Mouse (Mus musculus): ENCODE measurements at regions not wholly inside any gene's neighbourhood (a gene's known extent, or its start where the extent isn't known, plus 50 kb on each side); places are given as distances from the start of the nearest gene placed in this dataset.
A peak's percentile ranks its signal among the peaks of the same experiment; 100 is the strongest.

DNA sequence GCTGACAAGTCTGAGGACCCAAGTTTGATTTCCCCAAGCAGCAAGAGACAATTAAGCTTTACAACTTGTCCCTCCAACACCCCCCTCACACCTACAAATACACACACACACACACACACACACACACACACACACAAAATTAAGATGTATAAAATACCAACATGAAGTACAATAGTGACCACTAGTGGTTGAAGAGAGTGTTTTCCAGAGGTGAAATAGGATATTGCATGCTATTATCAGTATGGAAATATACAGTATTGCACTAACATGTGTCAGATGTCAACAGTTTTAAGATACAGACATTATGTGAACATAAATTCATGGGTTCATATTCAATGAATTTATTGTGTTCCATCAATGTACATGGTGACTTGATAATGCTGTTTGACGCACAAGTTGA is 685.7 kb upstream of the Cdh6 start:
- Histone ChIP-seq H3K4me3 (ENCODE audit: low read depth, low read length) (no peak overlapping the region), H3K4me1 (ENCODE audit: control insufficient read depth, insufficient read depth, low read length) (no peaks in the 10 kb centered on the region)

DNA sequence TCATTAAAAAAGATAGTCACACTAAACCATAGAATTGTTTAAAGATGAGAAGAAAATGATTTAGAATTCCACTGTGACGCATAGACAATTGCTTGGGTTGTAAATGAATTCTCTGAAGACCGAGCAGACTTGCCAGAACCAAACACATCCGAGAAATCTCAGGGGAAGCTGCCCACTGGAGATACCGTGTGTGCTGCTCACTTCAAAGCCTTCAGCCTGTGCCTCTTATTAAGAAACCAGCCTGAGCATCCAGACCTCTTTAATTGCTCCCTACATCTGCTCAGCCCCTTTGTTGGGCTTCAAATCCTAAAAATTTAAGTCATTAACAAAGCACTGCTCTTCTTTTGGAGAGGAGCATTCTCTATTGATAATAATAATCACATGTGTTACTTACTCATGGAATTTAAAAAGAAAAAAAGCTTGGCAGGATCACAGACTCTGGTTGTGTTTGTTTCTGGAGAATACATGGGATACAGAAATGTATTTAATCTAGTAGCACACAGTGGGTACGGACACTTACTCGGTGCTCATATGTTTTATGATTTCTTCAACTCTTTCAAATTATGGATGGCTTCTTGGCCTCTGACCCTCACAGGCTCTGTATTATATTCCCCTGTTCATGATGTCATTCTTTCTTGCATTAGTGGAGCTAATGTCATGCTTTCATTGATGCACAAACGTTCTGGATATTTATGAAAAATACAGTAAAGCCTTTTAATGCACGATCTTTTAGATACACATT is 680.8 kb upstream of the Cdh6 start:
- Histone ChIP-seq H3K27ac (ENCODE audit: low read length) (no peak overlapping the region), H3K36me3 (ENCODE audit: control insufficient read depth, insufficient read depth, low read length) (no peaks in the 10 kb centered on the region), H3K4me2 (ENCODE audit: low read length) (no peak overlapping the region), H3K4me3 (ENCODE audit: low read depth, low read length) (no peak overlapping the region), H3K27me3 (ENCODE audit: control insufficient read depth, insufficient read depth, low read depth, low read length) (no peaks in the 10 kb centered on the region), H3K9me3 (replicated peaks; ENCODE audit: control insufficient read depth, low read length, poor library complexity, severe bottlenecking) (no peaks in the 10 kb centered on the region), H3K9ac (ENCODE audit: low read depth, low read length) (no peak overlapping the region), H3K4me1 (ENCODE audit: control insufficient read depth, insufficient read depth, low read length) (no peaks in the 10 kb centered on the region)
- 50% methylated on average over 8 of the region's 8 CpGs for WGBS
- 0 out of 2 replicates have a peak, but pooled peaks have one; percentile 68 for ATAC-seq

More for the DNA sequence above, 685.7 kb upstream of the Cdh6 start:
- H3K27ac ChIP-seq (ENCODE audit: low read length), result no peak overlapping the region
- H3K27me3 ChIP-seq (ENCODE audit: control insufficient read depth, insufficient read depth, low read depth, low read length), result no peaks in the 10 kb centered on the region
- 92% methylated on average over 1 of the region's 1 CpGs for WGBS
- H3K36me3 ChIP-seq (ENCODE audit: control insufficient read depth, insufficient read depth, low read length), result no peaks in the 10 kb centered on the region
- ATAC-seq, result no peak
- H3K9ac ChIP-seq (ENCODE audit: low read depth, low read length), result no peak overlapping the region
- no peaks in the 10 kb centered on the region for H3K9me3 ChIP-seq (replicated peaks; ENCODE audit: control insufficient read depth, low read length, poor library complexity, severe bottlenecking)
- no peak overlapping the region for H3K4me2 ChIP-seq (ENCODE audit: low read length)
